Mouse (Mus musculus) ES-Bruce4 (cell line): Measurements from ENCODE around the gene Sptbn4. TPM values are rescaled to one million over a fixed set of nuclear protein-coding genes. Genes with fewer than 3 reads are reported as not detected.

Source experiments
- H3K27ac ChIP-seq: 2 replicates; pipeline ENCODE4 v1.5.1; 2012; ENCODE audit warnings: low read length, inconsistent platforms; ENCODE audit not compliant: insufficient read depth
- H3K27me3 ChIP-seq: 2 replicates; pipeline ENCODE4 v1.6.1; 2012; ENCODE audit warnings: mild to moderate bottlenecking, low read length, inconsistent platforms; ENCODE audit not compliant: control insufficient read depth, poor library complexity, insufficient read depth, severe bottlenecking
- H3K36me3 ChIP-seq: 2 replicates; pipeline ENCODE4 v1.6.1; 2012; ENCODE audit warnings: inconsistent platforms, mild to moderate bottlenecking, low read length, moderate library complexity; ENCODE audit not compliant: control insufficient read depth, poor library complexity, insufficient read depth, severe bottlenecking
- H3K4me1 ChIP-seq: one replicate; pipeline ENCODE4 v1.8.1; 2011; ENCODE audit warnings: low read length; ENCODE audit not compliant: control insufficient read depth, insufficient read depth
- H3K4me3 ChIP-seq: 2 replicates; pipeline ENCODE4 v1.5.1; 2011; ENCODE audit warnings: low read depth, mild to moderate bottlenecking, low read length
- H3K9ac ChIP-seq: 2 replicates; pipeline ENCODE4 v1.6.1; 2012; ENCODE audit warnings: low read depth, mild to moderate bottlenecking, inconsistent platforms; ENCODE audit not compliant: poor library complexity, severe bottlenecking
- H3K9me3 ChIP-seq: replicated peaks from 2 replicates; pipeline ENCODE4 v1.6.1; 2012; ENCODE audit warnings: mild to moderate bottlenecking, low read length, inconsistent platforms; ENCODE audit not compliant: control insufficient read depth, poor library complexity, insufficient read depth, severe bottlenecking
- CTCF ChIP-seq: IDR thresholded peaks from one replicate; pipeline ENCODE4 v1.8.1; 2011; ENCODE audit warnings: low read depth, low read length
- EP300 ChIP-seq: IDR thresholded peaks from 2 replicates; pipeline ENCODE4 v1.6.1; 2011; ENCODE audit warnings: low read depth, low read length; ENCODE audit not compliant: insufficient read depth
- POLR2A ChIP-seq: IDR thresholded peaks from one replicate; pipeline ENCODE4 v1.8.1; 2011; ENCODE audit warnings: low read length; ENCODE audit not compliant: insufficient read depth
- polyA plus RNA-seq: library from polyadenylated mRNA; stranded (reverse); fragments of >200 nt; gene quantifications from 2 replicates; pipeline ENCODE4 v1.2.4, GENCODE M21; 2011; ENCODE audit warnings: low read depth; ENCODE audit not compliant: missing spikeins, insufficient read depth, insufficient read length

Sptbn4 gene
- polyA plus RNA-seq, 1 experiment = 6.0 TPM

- TF ChIP-seq POLR2A = no peak
- no peak for TF ChIP-seq CTCF
- no peak for TF ChIP-seq EP300
- no peaks in the 10 kb centered on the region for H3K9me3 ChIP-seq
- peak overlapping the region; percentile 54 for H3K27ac ChIP-seq
- H3K36me3 ChIP-seq = peaks cover 12% of the 10 kb centered on the region
- H3K4me3 ChIP-seq = peak overlapping the region; percentile 59
- H3K27me3 ChIP-seq = no peaks in the 10 kb centered on the region
- H3K9ac ChIP-seq = peak overlapping the region; percentile 29; the same call in 1 of the 2 replicates
- H3K4me1 ChIP-seq = peaks cover 6% of the 10 kb centered on the region
These were observed 121.8 kb downstream of the Sptbn4 start for GRCm38 (mm10) chr7:27325697-27326096.

GRCm38 (mm10) chr7:27324928-27325327, 122.6 kb downstream of the Sptbn4 start:
- Histone ChIP-seq H3K9ac (no peak overlapping the region), H3K27me3 (no peaks in the 10 kb centered on the region), H3K27ac (no peak overlapping the region), H3K36me3 (peaks cover 12% of the 10 kb centered on the region), H3K4me3 (no peak overlapping the region; the same call in 1 of the 2 replicates), H3K9me3 (no peaks in the 10 kb centered on the region), H3K4me1 (peaks cover 6% of the 10 kb centered on the region)
- TF ChIP-seq EP300 (no peak), POLR2A (no peak), CTCF (no peak)

GRCm38 (mm10) chr7:27324161-27324560, 123.3 kb downstream of the Sptbn4 start:
- Histone ChIP-seq H3K27ac (no peak overlapping the region), H3K36me3 (peaks cover 14% of the 10 kb centered on the region), H3K27me3 (no peaks in the 10 kb centered on the region), H3K4me1 (peaks cover 6% of the 10 kb centered on the region), H3K9me3 (no peaks in the 10 kb centered on the region), H3K9ac (no peak overlapping the region), H3K4me3 (no peak overlapping the region)
- TF ChIP-seq EP300 = no peak
- no peak for TF ChIP-seq CTCF
- no peak for TF ChIP-seq POLR2A

GRCm38 (mm10) chr7:27323001-27323400, 124.5 kb downstream of the Sptbn4 start:
- H3K9ac ChIP-seq = no peak overlapping the region
- H3K36me3 ChIP-seq = peaks cover 23% of the 10 kb centered on the region
- TF ChIP-seq CTCF (no peak), EP300 (no peak), POLR2A (no peak)
- no peak overlapping the region for H3K4me3 ChIP-seq
- no peak overlapping the region for H3K27ac ChIP-seq
- no peaks in the 10 kb centered on the region for H3K9me3 ChIP-seq
- H3K27me3 ChIP-seq = no peaks in the 10 kb centered on the region
- peaks cover 4% of the 10 kb centered on the region for H3K4me1 ChIP-seq

GRCm38 (mm10) chr7:27322291-27322690, 125.2 kb downstream of the Sptbn4 start:
- Histone ChIP-seq H3K4me1 (no peaks in the 10 kb centered on the region), H3K27me3 (no peaks in the 10 kb centered on the region), H3K9ac (0 out of 2 replicates have a peak overlapping the region, but pooled peaks have one; percentile 0), H3K27ac (no peak overlapping the region), H3K9me3 (no peaks in the 10 kb centered on the region), H3K36me3 (peaks cover 30% of the 10 kb centered on the region), H3K4me3 (peak overlapping the region; percentile 27)
- TF ChIP-seq EP300 (no peak), POLR2A (no peak), CTCF (no peak)

GRCm38 (mm10) chr7:27319411-27319810, 128.1 kb downstream of the Sptbn4 start:
- no peak for TF ChIP-seq POLR2A
- no peak for TF ChIP-seq CTCF
- TF ChIP-seq EP300 = no peak
- no peaks in the 10 kb centered on the region for H3K4me1 ChIP-seq

GRCm38 (mm10) chr7:27315958-27316357, 131.5 kb downstream of the Sptbn4 start:
- Histone ChIP-seq H3K27ac (no peak overlapping the region), H3K4me1 (no peaks in the 10 kb centered on the region), H3K36me3 (peaks cover 33% of the 10 kb centered on the region), H3K27me3 (no peaks in the 10 kb centered on the region), H3K9ac (no peak overlapping the region), H3K9me3 (peaks cover 19% of the 10 kb centered on the region), H3K4me3 (no peak overlapping the region)
- TF ChIP-seq EP300 (no peak), CTCF (no peak), POLR2A (no peak)

More at GRCm38 (mm10) chr7:27319411-27319810, 128.1 kb downstream of the Sptbn4 start:
- Histone ChIP-seq H3K27me3 (no peaks in the 10 kb centered on the region), H3K27ac (no peak overlapping the region), H3K4me3 (no peak overlapping the region), H3K36me3 (peaks cover 30% of the 10 kb centered on the region), H3K9me3 (peaks cover 5% of the 10 kb centered on the region), H3K9ac (no peak overlapping the region)
